ENCODE assay signal across 8 mouse cellular contexts in genomic region chr8:71367529-71368176, GRCm38 (mm10). TPM values are rescaled to one million over a fixed set of nuclear protein-coding genes. Genes with fewer than 3 reads are reported as not detected.
DNase-seq lines count a peak whose midpoint lies in the region; ATAC-seq and TF ChIP-seq lines count a peak whose summit lies in the region.

No protein-coding gene starts in this region.

- H3K4me1 ChIP-seq in heart, embryonic 15.5 days (replicated peaks), result peaks cover 33% of the 10 kb centered on the region
- peaks cover 49% of the 10 kb centered on the region for H3K4me1 ChIP-seq in G1E (ENCODE audit: insufficient read depth, low read depth, low read length)
- peaks cover 33% of the 10 kb centered on the region for H3K4me1 ChIP-seq in forebrain, embryonic 10.5 days
- peaks cover 34% of the 10 kb centered on the region for H3K4me1 ChIP-seq in limb, embryonic 15.5 days

- no peak for TF ChIP-seq CTCF in G1E (IDR thresholded peaks at IDR 0.05; ENCODE audit: low read depth, low read length)

- intact Hi-C loops in left cerebral cortex, postnatal 4 days (cut with DNase I), result loop anchor here (10.0 kb wide), 1 partner anchor 473 kb away; the partner anchor contains the start of genes Rpl18a and Slc5a5

- peak overlapping the region; percentile 79 for H3K4me3 ChIP-seq in heart, embryonic 15.5 days
- peak overlapping the region; percentile 81 for H3K4me3 ChIP-seq in G1E (ENCODE audit: low read depth, low read length)
- peak overlapping the region; percentile 74 for H3K4me3 ChIP-seq in forebrain, embryonic 10.5 days
- peak overlapping the region; percentile 65 for H3K4me3 ChIP-seq in limb, embryonic 15.5 days

- no peak for DNase-seq in heart, adult 11 months
- DNase-seq in G1E (ENCODE audit: low spot score), result peak; percentile 94
- DNase-seq in forebrain, embryonic 10.5 days (ENCODE audit: extremely low spot score, low spot score), result no peak
- DNase-seq in testis, postnatal 10 days (ENCODE audit: low spot score), result peak; percentile 69
- no peak for DNase-seq in left cerebral cortex, postnatal 4 days
- DNase-seq in ovary, postnatal 14 days (ENCODE audit: low spot score), result no peak

- peak overlapping the region; percentile 70 for H3K9ac ChIP-seq in heart, embryonic 15.5 days
- H3K9ac ChIP-seq in limb, embryonic 15.5 days, result peak overlapping the region; percentile 26

- H3K27ac ChIP-seq in heart, embryonic 15.5 days, result peak overlapping the region; percentile 93
- peak overlapping the region; percentile 91 for H3K27ac ChIP-seq in forebrain, embryonic 10.5 days
- peak overlapping the region; percentile 95 for H3K27ac ChIP-seq in limb, embryonic 15.5 days

- H3K27me3 ChIP-seq in heart, embryonic 15.5 days, result no peaks in the 10 kb centered on the region
- no peaks in the 10 kb centered on the region for H3K27me3 ChIP-seq in G1E (ENCODE audit: insufficient read depth, low read length)
- no peaks in the 10 kb centered on the region for H3K27me3 ChIP-seq in forebrain, embryonic 10.5 days (ENCODE audit: poor library complexity, severe bottlenecking)
- no peaks in the 10 kb centered on the region for H3K27me3 ChIP-seq in limb, embryonic 15.5 days

- ATAC-seq in heart, embryonic 15.5 days (replicated peaks; ENCODE audit: insufficient number of reproducible peaks, insufficient read depth, low FRiP score, low read depth), result no peak
- no peak for ATAC-seq in G1E (ENCODE audit: extremely low read depth, insufficient number of reproducible peaks, low FRiP score, poor library complexity, severe bottlenecking)
- no peak for ATAC-seq in limb, embryonic 15.5 days (ENCODE audit: insufficient number of reproducible peaks, low FRiP score, low TSS enrichment, low read depth)

- peaks cover 7% of the 10 kb centered on the region; the same call in 1 of the 2 replicates for H3K36me3 ChIP-seq in heart, embryonic 15.5 days
- peaks cover 33% of the 10 kb centered on the region for H3K36me3 ChIP-seq in G1E (replicated peaks)
- H3K36me3 ChIP-seq in forebrain, embryonic 10.5 days (replicated peaks), result peaks cover 25% of the 10 kb centered on the region
- peaks cover 15% of the 10 kb centered on the region; the same call in 1 of the 2 replicates for H3K36me3 ChIP-seq in limb, embryonic 15.5 days

- no peaks in the 10 kb centered on the region for H3K9me3 ChIP-seq in heart, embryonic 15.5 days (replicated peaks)
- H3K9me3 ChIP-seq in G1E (replicated peaks), result no peaks in the 10 kb centered on the region
- H3K9me3 ChIP-seq in forebrain, embryonic 10.5 days, result no peaks in the 10 kb centered on the region
- H3K9me3 ChIP-seq in limb, embryonic 15.5 days, result no peaks in the 10 kb centered on the region

- WGBS in heart, embryonic 15.5 days, result 39% methylated on average over 17 of the region's 17 CpGs
- WGBS in forebrain, embryonic 10.5 days, result 52% methylated on average over 17 of the region's 17 CpGs
- WGBS in limb, embryonic 15.5 days, result 43% methylated on average over 17 of the region's 17 CpGs

- H3K4me2 ChIP-seq in heart, embryonic 15.5 days, result peak overlapping the region; percentile 87
- H3K4me2 ChIP-seq in limb, embryonic 15.5 days, result peak overlapping the region; percentile 89

RNA-seq across cellular contexts. Expression of gene Use1, which starts 1.0 kb away (rescaled TPM):
- 67.6 and 75.3 TPM in 2 replicates for polyA plus RNA-seq in heart, embryonic 15.5 days (2015; fragmentation: Nextera tagmentation; extraction: Ambion mirVana)
- total RNA-seq in G1E (2014; fragmentation: Nextera tagmentation), result 23.3 and 34.5 TPM in 2 replicates
- total RNA-seq in G1E (2017), result 70.8 and 81.0 TPM in 2 replicates
- 151 and 198 TPM in 2 replicates for polyA plus RNA-seq in G1E (2012)
- polyA plus RNA-seq in forebrain, embryonic 10.5 days (2016; fragmentation: Nextera tagmentation; extraction: Ambion mirVana), result 81.4 and 82.7 TPM in 2 replicates
- 104 and 105 TPM in 2 replicates for polyA plus RNA-seq in limb, embryonic 15.5 days (2015; fragmentation: Nextera tagmentation; extraction: Ambion mirVana)
- total RNA-seq in left cerebral cortex, postnatal 4 days (2021), result 100 to 1,000 TPM; 116 to 117 TPM

RNA-seq across cellular contexts. Expression of gene Ocel1, which starts 3.4 kb away (rescaled TPM):
- 4.9 and 7.2 TPM in 2 replicates for polyA plus RNA-seq in heart, embryonic 15.5 days (2015; fragmentation: Nextera tagmentation; extraction: Ambion mirVana)
- total RNA-seq in G1E (2014; fragmentation: Nextera tagmentation) (4.7 and 6.2 TPM in 2 replicates), G1E (2017) (18.0 and 25.8 TPM in 2 replicates)
- polyA plus RNA-seq in G1E (2012), result 32.3 and 37.6 TPM in 2 replicates
- 3.5 and 4.0 TPM in 2 replicates for polyA plus RNA-seq in forebrain, embryonic 10.5 days (2016; fragmentation: Nextera tagmentation; extraction: Ambion mirVana)
- polyA plus RNA-seq in limb, embryonic 15.5 days (2015; fragmentation: Nextera tagmentation; extraction: Ambion mirVana), result 5.7 and 7.0 TPM in 2 replicates
- 10 to 100 TPM; 17.9 to 18.5 TPM for total RNA-seq in left cerebral cortex, postnatal 4 days (2021)

RNA-seq across cellular contexts. Expression of gene Nr2f6, which starts 14.1 kb away (rescaled TPM):
- polyA plus RNA-seq in heart, embryonic 15.5 days (2015; fragmentation: Nextera tagmentation; extraction: Ambion mirVana), result 43.4 and 51.5 TPM in 2 replicates
- total RNA-seq in G1E (2014; fragmentation: Nextera tagmentation) (6.4 and 8.6 TPM in 2 replicates), G1E (2017) (9.7 and 17.0 TPM in 2 replicates)
- polyA plus RNA-seq in G1E (2012), result 36.0 and 47.8 TPM in 2 replicates
- polyA plus RNA-seq in forebrain, embryonic 10.5 days (2016; fragmentation: Nextera tagmentation; extraction: Ambion mirVana), result 47.8 and 49.0 TPM in 2 replicates
- polyA plus RNA-seq in limb, embryonic 15.5 days (2015; fragmentation: Nextera tagmentation; extraction: Ambion mirVana), result 40.4 and 42.9 TPM in 2 replicates
- total RNA-seq in left cerebral cortex, postnatal 4 days (2021), result 10 to 100 TPM; 32.2 to 33.1 TPM

RNA-seq across cellular contexts. Expression of gene Ushbp1, which starts 27.9 kb away (rescaled TPM):
- 14.6 and 17.3 TPM in 2 replicates for polyA plus RNA-seq in heart, embryonic 15.5 days (2015; fragmentation: Nextera tagmentation; extraction: Ambion mirVana)
- total RNA-seq in G1E (2014; fragmentation: Nextera tagmentation) (not detected in 2 replicates), G1E (2017) (0.06 and 0.11 TPM in 2 replicates)
- polyA plus RNA-seq in G1E (2012), result 0.08 and 0.09 TPM in 2 replicates
- 5.8 and 5.9 TPM in 2 replicates for polyA plus RNA-seq in forebrain, embryonic 10.5 days (2016; fragmentation: Nextera tagmentation; extraction: Ambion mirVana)
- 10.3 and 13.4 TPM in 2 replicates for polyA plus RNA-seq in limb, embryonic 15.5 days (2015; fragmentation: Nextera tagmentation; extraction: Ambion mirVana)
- 1 to 10 TPM; 6.5 TPM for total RNA-seq in left cerebral cortex, postnatal 4 days (2021)

RNA-seq across cellular contexts. Expression of gene Babam1, which starts 29.0 kb away (rescaled TPM):
- 75.5 and 89.9 TPM in 2 replicates for polyA plus RNA-seq in heart, embryonic 15.5 days (2015; fragmentation: Nextera tagmentation; extraction: Ambion mirVana)
- total RNA-seq in G1E (2014; fragmentation: Nextera tagmentation) (58.4 and 83.8 TPM in 2 replicates), G1E (2017) (90.3 and 92.1 TPM in 2 replicates)
- 106 and 107 TPM in 2 replicates for polyA plus RNA-seq in G1E (2012)
- polyA plus RNA-seq in forebrain, embryonic 10.5 days (2016; fragmentation: Nextera tagmentation; extraction: Ambion mirVana), result 106 and 108 TPM in 2 replicates
- 84.9 and 90.7 TPM in 2 replicates for polyA plus RNA-seq in limb, embryonic 15.5 days (2015; fragmentation: Nextera tagmentation; extraction: Ambion mirVana)
- 10 to 100 TPM; 75.8 to 88.0 TPM for total RNA-seq in left cerebral cortex, postnatal 4 days (2021)

Comparison
In these comparisons a context has a peak if more than half of its experiments do, and no peak if none do; other contexts are left out.
1. DNase-seq: peak in G1E (single experiment) and testis, postnatal 10 days (single experiment); none in heart, adult 11 months (single experiment), forebrain, embryonic 10.5 days (single experiment), left cerebral cortex, postnatal 4 days (single experiment) and ovary, postnatal 14 days (single experiment).
2. Peak in every context shown above with its lines, with median percentiles within 50 percentile points of each other: H3K27ac ChIP-seq and H3K4me3 ChIP-seq.